Mouse (Mus musculus): Measurements from ENCODE around the gene Raf1. TPM values are rescaled to one million over a fixed set of nuclear protein-coding genes. Genes with fewer than 3 reads are reported as not detected.
"Not testable (repeated sequence)": the region's sequence is repeated elsewhere in the genome, so short reads cannot be mapped to it uniquely, and the experiment has no call there.

Gene Raf1
- polyA plus RNA-seq, 1 experiment from 2014 or later = 179 TPM

DNA sequence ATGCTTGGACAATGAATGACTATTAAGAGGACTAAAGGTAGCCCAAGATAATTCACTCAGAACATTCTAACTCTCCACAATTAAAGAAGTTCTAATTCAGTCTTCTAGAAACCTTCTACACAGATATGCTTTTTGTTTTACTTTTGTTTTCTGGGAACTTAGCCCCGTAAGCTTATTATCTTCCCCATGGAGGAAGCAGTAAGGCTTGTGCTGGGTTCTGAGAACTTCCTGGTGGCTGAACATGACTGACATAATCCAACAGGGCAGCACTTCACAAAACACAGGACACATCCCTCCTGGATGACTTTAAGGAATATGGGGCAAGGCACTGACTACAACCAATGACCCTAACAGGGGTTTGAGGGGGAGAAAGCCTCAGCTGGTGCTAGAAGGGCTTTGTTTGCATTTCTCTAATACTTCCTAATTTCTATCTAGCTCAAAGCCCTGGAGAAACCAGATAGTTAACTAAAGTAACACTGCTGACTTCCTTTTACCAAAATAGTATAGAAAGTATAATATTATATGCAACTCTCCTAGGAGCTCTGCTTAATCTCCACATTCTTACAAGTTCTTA lies 26.6 kb downstream of the Raf1 start:
- WGBS = 86% methylated on average over 1 of the region's 1 CpGs
- Histone ChIP-seq H3K9ac (replicated peaks; ENCODE audit: low read length) (no peak overlapping the region), H3K4me1 (ENCODE audit: control insufficient read depth, insufficient read depth, low read length) (peaks cover 10% of the 10 kb centered on the region; the same call in 1 of the 2 replicates), H3K27me3 (ENCODE audit: control insufficient read depth, insufficient read depth, low read length) (no peaks in the 10 kb centered on the region), H3K4me2 (ENCODE audit: low read length) (no peak overlapping the region), H3K4me3 (replicated peaks; ENCODE audit: low read depth, low read length) (no peak overlapping the region), H3K9me3 (ENCODE audit: control insufficient read depth, low read length) (no peaks in the 10 kb centered on the region), H3K36me3 (ENCODE audit: control insufficient read depth, insufficient read depth, low read length) (no peaks in the 10 kb centered on the region), H3K27ac (replicated peaks; ENCODE audit: low read depth, low read length) (no peak overlapping the region)
- no peak for DNase-seq
- no peak for ATAC-seq (ENCODE audit: low FRiP score, low TSS enrichment)

- DNase-seq (no peak), ATAC-seq (ENCODE audit: low FRiP score, low TSS enrichment) (no peak)
- H3K36me3 ChIP-seq (ENCODE audit: control insufficient read depth, insufficient read depth, low read length) = peaks cover 27% of the 10 kb centered on the region
- H3K27ac ChIP-seq (replicated peaks; ENCODE audit: low read depth, low read length) = no peak overlapping the region
- no peaks in the 10 kb centered on the region for H3K27me3 ChIP-seq (ENCODE audit: control insufficient read depth, insufficient read depth, low read length)
- H3K9me3 ChIP-seq (ENCODE audit: control insufficient read depth, low read length) = no peaks in the 10 kb centered on the region
- no peak overlapping the region for H3K4me3 ChIP-seq (replicated peaks; ENCODE audit: low read depth, low read length)
- WGBS = 69% methylated on average over 1 of the region's 1 CpGs
- no peaks in the 10 kb centered on the region for H3K4me1 ChIP-seq (ENCODE audit: control insufficient read depth, insufficient read depth, low read length)
- no peak overlapping the region for H3K9ac ChIP-seq (replicated peaks; ENCODE audit: low read length)
- no peak overlapping the region for H3K4me2 ChIP-seq (ENCODE audit: low read length)
These were observed 33.1 kb downstream of the Raf1 start for GRCm38 (mm10) chr6:115643315-115643714.

- H3K4me2 ChIP-seq (ENCODE audit: low read length); H3K9ac ChIP-seq (replicated peaks; ENCODE audit: low read length); DNase-seq; H3K9me3 ChIP-seq (ENCODE audit: control insufficient read depth, low read length); ATAC-seq (ENCODE audit: low FRiP score, low TSS enrichment); H3K4me1 ChIP-seq (ENCODE audit: control insufficient read depth, insufficient read depth, low read length); H3K4me3 ChIP-seq (replicated peaks; ENCODE audit: low read depth, low read length); H3K27ac ChIP-seq (replicated peaks; ENCODE audit: low read depth, low read length); H3K27me3 ChIP-seq (ENCODE audit: control insufficient read depth, insufficient read depth, low read length): not testable (repeated sequence)
- 95% methylated on average over 7 of the region's 7 CpGs for WGBS
- H3K36me3 ChIP-seq (ENCODE audit: control insufficient read depth, insufficient read depth, low read length) = peaks cover 62% of the 10 kb centered on the region
These were observed 38.2 kb downstream of the Raf1 start for GRCm38 (mm10) chr6:115638188-115638587.

DNA sequence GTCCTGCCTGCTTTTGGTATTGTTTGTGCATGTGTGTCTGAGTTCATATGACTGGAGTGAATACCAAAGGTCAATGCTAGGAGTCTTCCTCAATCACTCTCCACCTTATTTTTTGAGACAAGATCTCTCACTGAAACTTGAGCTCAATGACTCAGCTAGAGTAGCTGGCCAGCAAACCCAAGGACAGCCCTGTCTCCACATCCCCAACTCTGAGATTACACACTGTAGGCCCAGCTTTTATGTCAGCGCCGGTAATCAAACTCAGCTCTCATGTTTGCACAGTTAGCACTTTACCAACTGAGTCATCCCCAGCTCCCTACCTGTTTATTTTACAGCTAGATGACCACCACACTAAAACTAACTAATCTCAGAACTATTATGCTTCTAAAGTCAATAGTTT lies 42.4 kb downstream of the Raf1 start:
- DNase-seq = no peak
- H3K36me3 ChIP-seq (ENCODE audit: control insufficient read depth, insufficient read depth, low read length) = peaks cover 80% of the 10 kb centered on the region
- 93% methylated on average over 2 of the region's 2 CpGs for WGBS

GRCm38 (mm10) chr6:115631056-115631795 lies 45.2 kb downstream of the Raf1 start:
- Histone ChIP-seq H3K27ac (replicated peaks; ENCODE audit: low read depth, low read length) (no peak overlapping the region), H3K36me3 (ENCODE audit: control insufficient read depth, insufficient read depth, low read length) (peaks cover 86% of the 10 kb centered on the region)

More for the DNA sequence above, 42.4 kb downstream of the Raf1 start:
- H3K4me3 ChIP-seq (replicated peaks; ENCODE audit: low read depth, low read length) = no peak overlapping the region
- H3K9ac ChIP-seq (replicated peaks; ENCODE audit: low read length) = no peak overlapping the region
- H3K27me3 ChIP-seq (ENCODE audit: control insufficient read depth, insufficient read depth, low read length) = no peaks in the 10 kb centered on the region
- H3K4me2 ChIP-seq (ENCODE audit: low read length) = no peak overlapping the region
- H3K9me3 ChIP-seq (ENCODE audit: control insufficient read depth, low read length) = no peaks in the 10 kb centered on the region
- no peak overlapping the region for H3K27ac ChIP-seq (replicated peaks; ENCODE audit: low read depth, low read length)
- no peak for ATAC-seq (ENCODE audit: low FRiP score, low TSS enrichment)
- H3K4me1 ChIP-seq (ENCODE audit: control insufficient read depth, insufficient read depth, low read length) = no peaks in the 10 kb centered on the region

DNA sequence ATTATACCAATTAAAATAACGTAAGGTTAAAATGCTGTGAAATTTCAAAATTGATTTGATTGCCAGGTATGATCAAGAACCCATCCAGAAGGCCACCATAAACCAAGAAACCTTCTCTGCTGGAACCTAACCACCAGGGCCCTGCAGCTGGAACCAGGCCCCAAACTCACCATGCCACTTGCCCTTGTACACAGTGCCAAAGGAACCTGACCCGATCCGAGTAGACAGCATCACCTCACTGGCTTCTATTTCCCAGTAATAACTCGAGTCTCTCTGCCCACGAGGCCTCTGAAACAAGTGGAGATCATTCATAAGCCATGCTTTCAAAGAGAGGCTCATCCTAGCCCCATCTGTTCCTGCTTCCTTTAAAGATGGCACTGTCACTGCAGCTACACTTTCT lies 50.3 kb downstream of the Raf1 start:
- no peak overlapping the region for H3K9ac ChIP-seq (replicated peaks; ENCODE audit: low read length)
- DNase-seq = no peak

More at GRCm38 (mm10) chr6:115631056-115631795, 45.2 kb downstream of the Raf1 start:
- no peaks in the 10 kb centered on the region for H3K9me3 ChIP-seq (ENCODE audit: control insufficient read depth, low read length)
- H3K9ac ChIP-seq (replicated peaks; ENCODE audit: low read length) = no peak overlapping the region
- H3K4me3 ChIP-seq (replicated peaks; ENCODE audit: low read depth, low read length) = no peak overlapping the region
- WGBS = 95% methylated on average over 3 of the region's 3 CpGs
- H3K27me3 ChIP-seq (ENCODE audit: control insufficient read depth, insufficient read depth, low read length) = no peaks in the 10 kb centered on the region
- ATAC-seq (ENCODE audit: low FRiP score, low TSS enrichment) (no peak), DNase-seq (no peak)
- H3K4me1 ChIP-seq (ENCODE audit: control insufficient read depth, insufficient read depth, low read length) = no peaks in the 10 kb centered on the region
- H3K4me2 ChIP-seq (ENCODE audit: low read length) = no peak overlapping the region

DNA sequence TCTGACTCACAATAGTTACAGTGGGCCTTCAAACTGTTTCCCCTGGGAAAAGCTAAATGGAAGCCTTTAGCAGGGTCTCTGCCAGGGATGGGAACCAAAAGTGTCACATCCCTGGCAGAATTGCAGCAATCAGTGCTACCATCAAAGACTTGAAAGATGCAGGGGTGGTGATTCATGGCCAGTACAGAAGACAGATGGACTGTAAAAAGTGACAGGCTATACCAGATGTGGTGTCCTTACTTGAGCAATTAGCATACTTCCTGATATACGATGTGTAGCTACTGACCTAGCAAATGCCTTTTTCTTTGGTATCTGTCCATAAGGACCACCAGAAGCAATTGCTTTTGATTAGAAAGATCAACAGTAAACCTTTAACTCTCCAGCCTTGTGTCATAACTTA lies 55.5 kb downstream of the Raf1 start:
- Histone ChIP-seq H3K27me3 (ENCODE audit: control insufficient read depth, insufficient read depth, low read length) (no peaks in the 10 kb centered on the region), H3K4me2 (ENCODE audit: low read length) (no peak overlapping the region), H3K9me3 (ENCODE audit: control insufficient read depth, low read length) (no peaks in the 10 kb centered on the region), H3K4me1 (ENCODE audit: control insufficient read depth, insufficient read depth, low read length) (no peaks in the 10 kb centered on the region), H3K36me3 (ENCODE audit: control insufficient read depth, insufficient read depth, low read length) (peaks cover 99% of the 10 kb centered on the region), H3K27ac (replicated peaks; ENCODE audit: low read depth, low read length) (no peak overlapping the region), H3K4me3 (replicated peaks; ENCODE audit: low read depth, low read length) (no peak overlapping the region), H3K9ac (replicated peaks; ENCODE audit: low read length) (no peak overlapping the region)
- ATAC-seq (ENCODE audit: low FRiP score, low TSS enrichment) (no peak), DNase-seq (no peak)
- WGBS = 92% methylated on average over 1 of the region's 1 CpGs

More for the DNA sequence above, 50.3 kb downstream of the Raf1 start:
- ATAC-seq (ENCODE audit: low FRiP score, low TSS enrichment) = no peak
- no peak overlapping the region for H3K27ac ChIP-seq (replicated peaks; ENCODE audit: low read depth, low read length)
- H3K4me3 ChIP-seq (replicated peaks; ENCODE audit: low read depth, low read length) = no peak overlapping the region
- WGBS = 97% methylated on average over 5 of the region's 5 CpGs
- H3K4me1 ChIP-seq (ENCODE audit: control insufficient read depth, insufficient read depth, low read length) = no peaks in the 10 kb centered on the region
- no peaks in the 10 kb centered on the region for H3K9me3 ChIP-seq (ENCODE audit: control insufficient read depth, low read length)
- no peak overlapping the region for H3K4me2 ChIP-seq (ENCODE audit: low read length)
- H3K27me3 ChIP-seq (ENCODE audit: control insufficient read depth, insufficient read depth, low read length) = no peaks in the 10 kb centered on the region
- peaks cover 91% of the 10 kb centered on the region for H3K36me3 ChIP-seq (ENCODE audit: control insufficient read depth, insufficient read depth, low read length)

DNA sequence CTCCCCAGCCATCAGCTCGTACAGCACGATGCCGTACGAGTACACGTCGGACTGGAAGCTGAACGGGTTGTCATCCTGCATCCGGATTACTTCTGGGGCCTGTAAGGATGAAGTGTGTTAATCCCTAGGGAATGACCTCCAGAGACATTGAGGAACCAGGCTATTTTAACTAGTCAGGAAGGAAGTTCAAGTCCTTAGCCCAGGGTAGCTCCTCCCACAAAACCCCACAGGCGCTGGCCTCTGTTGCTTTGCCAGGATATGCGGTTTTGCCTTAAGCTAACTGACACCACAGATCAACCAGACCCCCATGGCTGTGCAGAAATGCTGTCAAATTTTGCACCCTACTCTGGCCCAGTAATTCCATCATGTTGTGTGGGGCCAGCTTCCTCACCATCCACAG lies 56.6 kb downstream of the Raf1 start:
- H3K4me2 ChIP-seq (ENCODE audit: low read length) = no peak overlapping the region
- no peak overlapping the region for H3K4me3 ChIP-seq (replicated peaks; ENCODE audit: low read depth, low read length)
- no peak overlapping the region for H3K27ac ChIP-seq (replicated peaks; ENCODE audit: low read depth, low read length)
- H3K9me3 ChIP-seq (ENCODE audit: control insufficient read depth, low read length) = no peaks in the 10 kb centered on the region
- WGBS = 92% methylated on average over 10 of the region's 10 CpGs
- ATAC-seq (ENCODE audit: low FRiP score, low TSS enrichment) (no peak), DNase-seq (no peak)
- peaks cover 98% of the 10 kb centered on the region for H3K36me3 ChIP-seq (ENCODE audit: control insufficient read depth, insufficient read depth, low read length)
- H3K4me1 ChIP-seq (ENCODE audit: control insufficient read depth, insufficient read depth, low read length) = no peaks in the 10 kb centered on the region
- H3K27me3 ChIP-seq (ENCODE audit: control insufficient read depth, insufficient read depth, low read length) = no peaks in the 10 kb centered on the region
- no peak overlapping the region for H3K9ac ChIP-seq (replicated peaks; ENCODE audit: low read length)

DNA sequence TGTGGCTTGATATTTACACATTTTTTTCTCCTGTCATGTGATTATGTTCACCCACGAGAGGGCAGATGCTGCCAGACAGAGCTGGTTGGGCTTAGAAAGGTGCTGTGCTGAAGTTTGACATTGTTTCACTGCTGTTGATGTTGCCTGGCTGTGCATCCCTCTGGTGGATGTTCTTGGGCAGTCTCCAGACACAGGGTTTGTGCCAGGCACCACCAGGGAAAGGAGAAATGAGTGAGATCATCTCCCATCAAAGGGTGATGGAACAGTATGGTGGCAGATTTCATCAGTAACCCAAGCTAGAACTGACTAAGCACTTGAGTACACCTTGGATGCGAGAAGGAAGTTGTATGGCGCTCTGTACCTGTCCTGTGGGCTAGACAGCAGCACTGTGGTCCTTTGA lies 60.5 kb downstream of the Raf1 start:
- no peak overlapping the region for H3K27ac ChIP-seq (replicated peaks; ENCODE audit: low read depth, low read length)
- H3K9me3 ChIP-seq (ENCODE audit: control insufficient read depth, low read length) = no peaks in the 10 kb centered on the region
- H3K4me2 ChIP-seq (ENCODE audit: low read length) = no peak overlapping the region
- no peak overlapping the region for H3K9ac ChIP-seq (replicated peaks; ENCODE audit: low read length)
- no peak for ATAC-seq (ENCODE audit: low FRiP score, low TSS enrichment)
- DNase-seq = no peak
- no peak overlapping the region for H3K4me3 ChIP-seq (replicated peaks; ENCODE audit: low read depth, low read length)
- H3K27me3 ChIP-seq (ENCODE audit: control insufficient read depth, insufficient read depth, low read length) = no peaks in the 10 kb centered on the region
- H3K36me3 ChIP-seq (ENCODE audit: control insufficient read depth, insufficient read depth, low read length) = peaks cover 98% of the 10 kb centered on the region
- H3K4me1 ChIP-seq (ENCODE audit: control insufficient read depth, insufficient read depth, low read length) = no peaks in the 10 kb centered on the region
- WGBS = 90% methylated on average over 3 of the region's 3 CpGs

All from midbrain, embryonic 14.5 days (tissue).